Mouse (Mus musculus) thymus, adult 2 months (tissue): ENCODE results near the gene Dcun1d3. TPM values are rescaled to one million over a fixed set of nuclear protein-coding genes. Genes with fewer than 3 reads are reported as not detected.

Source experiments
- DNase-seq: peaks from one replicate; pipeline ENCODE4 v3.0.0; 2021
- H3K27ac ChIP-seq: fragments of 200-500 bp; 2 replicates; pipeline ENCODE4 v1.5.1; 2012; ENCODE audit warnings: low read length, control low read depth; ENCODE audit not compliant: control insufficient read depth, insufficient read depth
- H3K27me3 ChIP-seq: fragments of 200-500 bp; 2 replicates; pipeline ENCODE4 v1.6.1; 2012; ENCODE audit warnings: mild to moderate bottlenecking, low read length, moderate library complexity, mixed read lengths; ENCODE audit not compliant: control insufficient read depth, insufficient read depth
- H3K36me3 ChIP-seq: fragments of 200-500 bp; 2 replicates; pipeline ENCODE4 v1.6.1; 2012; ENCODE audit warnings: mild to moderate bottlenecking, low read length, moderate library complexity; ENCODE audit not compliant: control insufficient read depth, insufficient read depth
- H3K4me1 ChIP-seq: fragments of 200-500 bp; replicated peaks from 2 replicates; pipeline ENCODE4 v1.6.1; 2012; ENCODE audit warnings: low read length; ENCODE audit not compliant: control insufficient read depth, insufficient read depth
- H3K4me3 ChIP-seq: fragments of 200-500 bp; 2 replicates; pipeline ENCODE4 v1.5.1; 2012; ENCODE audit warnings: mild to moderate bottlenecking, low read length, control low read depth, moderate library complexity; ENCODE audit not compliant: control insufficient read depth, insufficient read depth
- CTCF ChIP-seq: fragments of 200-500 bp; IDR thresholded peaks from 2 replicates; pipeline ENCODE4 v1.5.1; 2012; ENCODE audit warnings: mild to moderate bottlenecking, control low read depth, low read length, moderate library complexity, borderline replicate concordance; ENCODE audit not compliant: control insufficient read depth, poor library complexity, insufficient read depth; ENCODE audit errors: extremely low read depth
- POLR2A ChIP-seq: fragments of 200-500 bp; IDR thresholded peaks from 2 replicates; pipeline ENCODE4 v1.6.1; 2012; ENCODE audit warnings: mild to moderate bottlenecking, low read length, control low read depth, moderate library complexity; ENCODE audit not compliant: control insufficient read depth, poor library complexity, insufficient read depth; ENCODE audit errors: extremely low read depth
- WGBS: fragments of 180-500 bp; shearing (Covaris S2); methylation state at CpG from one replicate; pipeline ENCODE4 v1.1.7; 2018; 5-methylcytosine and 5-hydroxymethylcytosine counted together
- polyA plus RNA-seq: library from polyadenylated mRNA; depleted of rRNA; stranded (reverse); fragments of >200 nt; gene quantifications from 2 replicates; pipeline ENCODE4 v1.2.3, GENCODE M21; 2012

Dcun1d3 gene
- polyA plus RNA-seq, 1 experiment = 4.6 TPM

- TF ChIP-seq POLR2A (no peak), CTCF (no peak)
Observed at GRCm38 (mm10) chr7:119852494-119852893, 43.6 kb downstream of the Dcun1d3 start.

GRCm38 (mm10) chr7:119850737-119851136 lies 45.4 kb downstream of the Dcun1d3 start:
- Histone ChIP-seq H3K36me3 (no peaks in the 10 kb centered on the region), H3K4me1 (no peaks in the 10 kb centered on the region), H3K27me3 (no peaks in the 10 kb centered on the region), H3K4me3 (no peak overlapping the region), H3K27ac (no peak overlapping the region)
- DNase-seq = no peak
- WGBS = 96% methylated on average over 5 of the region's 5 CpGs
- TF ChIP-seq CTCF (no peak), POLR2A (no peak)

More at GRCm38 (mm10) chr7:119852494-119852893, 43.6 kb downstream of the Dcun1d3 start:
- Histone ChIP-seq H3K27me3 (no peaks in the 10 kb centered on the region), H3K4me3 (no peak overlapping the region), H3K27ac (no peak overlapping the region), H3K36me3 (peaks cover 7% of the 10 kb centered on the region), H3K4me1 (no peaks in the 10 kb centered on the region)
- no peak for DNase-seq

GRCm38 (mm10) chr7:119849096-119849495 lies 47.0 kb downstream of the Dcun1d3 start:
- peak; percentile 33 for DNase-seq
- no peaks in the 10 kb centered on the region for H3K4me1 ChIP-seq
- no peak overlapping the region for H3K27ac ChIP-seq
- H3K4me3 ChIP-seq = no peak overlapping the region
- TF ChIP-seq POLR2A (no peak), CTCF (no peak)
- H3K27me3 ChIP-seq = no peaks in the 10 kb centered on the region
- H3K36me3 ChIP-seq = 0 out of 2 replicates have a peak, but pooled peaks cover 2% of the 10 kb centered on the region
- 37% methylated on average over 1 of the region's 1 CpGs for WGBS

- Histone ChIP-seq H3K4me3 (no peak overlapping the region), H3K4me1 (no peaks in the 10 kb centered on the region), H3K36me3 (0 out of 2 replicates have a peak, but pooled peaks cover 3% of the 10 kb centered on the region), H3K27me3 (no peaks in the 10 kb centered on the region), H3K27ac (no peak overlapping the region)
- 95% methylated on average over 2 of the region's 2 CpGs for WGBS
- no peak for DNase-seq
- TF ChIP-seq POLR2A (no peak), CTCF (no peak)
Observed at GRCm38 (mm10) chr7:119847396-119847795, 48.7 kb downstream of the Dcun1d3 start.

- Histone ChIP-seq H3K4me3 (no peak overlapping the region), H3K27me3 (no peaks in the 10 kb centered on the region), H3K36me3 (0 out of 2 replicates have a peak, but pooled peaks cover 3% of the 10 kb centered on the region), H3K27ac (no peak overlapping the region), H3K4me1 (peaks cover 2% of the 10 kb centered on the region; the same call in 1 of the 2 replicates)
- WGBS = 95% methylated on average over 2 of the region's 2 CpGs
- TF ChIP-seq CTCF (no peak), POLR2A (no peak)
- no peak for DNase-seq
Observed at GRCm38 (mm10) chr7:119845541-119845940, 50.6 kb downstream of the Dcun1d3 start.

GRCm38 (mm10) chr7:119841820-119842449 lies 54.2 kb downstream of the Dcun1d3 start:
- TF ChIP-seq CTCF (no peak), POLR2A (no peak)
- Histone ChIP-seq H3K36me3 (0 out of 2 replicates have a peak, but pooled peaks cover 3% of the 10 kb centered on the region), H3K4me1 (peaks cover 2% of the 10 kb centered on the region; the same call in 1 of the 2 replicates), H3K4me3 (no peak overlapping the region), H3K27me3 (no peaks in the 10 kb centered on the region), H3K27ac (no peak overlapping the region)
- no peak for DNase-seq
- 90% methylated on average over 4 of the region's 4 CpGs for WGBS
